Mouse (Mus musculus) lung, adult 2 months (tissue): Measurements from ENCODE around the gene Tmem243.

Experiments used
- CTCF ChIP-seq: fragments of 200-500 bp; IDR thresholded peaks from 2 replicates; pipeline ENCODE4 v1.5.1; 2011; ENCODE audit warnings: mild to moderate bottlenecking, low read length, control low read depth; ENCODE audit not compliant: insufficient read depth
- POLR2A ChIP-seq: fragments of 200-500 bp; IDR thresholded peaks from 2 replicates; pipeline ENCODE4 v1.6.1; 2011; ENCODE audit warnings: low read depth, mild to moderate bottlenecking, control low read depth, low read length, borderline replicate concordance; ENCODE audit errors: extremely low read depth

GRCm38 (mm10) chr5:9060228-9060627, 40.2 kb upstream of the Tmem243 start:
- TF ChIP-seq CTCF (no peak), POLR2A (no peak)
